Mouse (Mus musculus): Measurements from ENCODE around the gene Naip5. TPM values are rescaled to one million over a fixed set of nuclear protein-coding genes. Genes with fewer than 3 reads are reported as not detected.

Naip5 gene
- 10 to 100 TPM; 24.8 to 29.5 TPM for total RNA-seq (2023)

GRCm38 (mm10) chr13:100246223-100246622 is at the start of gene Naip5:
TSS of gene Naip5 (minus strand) at chr13:100246323.

GRCm38 (mm10) chr13:100201659-100202333 is 44.3 kb downstream of the Naip5 start, which contains the start of gene Naip2:
TSS of gene Naip2 (minus strand) at chr13:100202092.

Other genes starting within 250 kb of the Naip5 start
- gene Mccc2, start 230.7 kb downstream of the Naip5 start, total RNA-seq (2023), result 1 to 10 TPM; 3.7 to 6.4 TPM
- 10 to 100 TPM; 31.5 to 38.3 TPM for gene Bdp1, start 142.3 kb downstream of the Naip5 start, total RNA-seq (2023)
- gene Serf1, start 138.3 kb downstream of the Naip5 start, total RNA-seq (2023), result 1 to 10 TPM; 1.5 to 1.6 TPM
- 10 to 100 TPM; 45.5 to 51.3 TPM for gene Smn1, start 121.5 kb downstream of the Naip5 start, total RNA-seq (2023)
- 10 to 100 TPM; 47.6 to 56.2 TPM for gene Naip2, start 44.2 kb downstream of the Naip5 start, total RNA-seq (2023)
- gene Naip6, start 71.4 kb upstream of the Naip5 start, total RNA-seq (2023), result 10 to 100 TPM; 16.9 to 21.4 TPM
- 1 to 10 TPM; 1.4 to 1.8 TPM for gene Naip1, start 206.5 kb upstream of the Naip5 start, total RNA-seq (2023)
- gene Gtf2h2, start 246.3 kb upstream of the Naip5 start, total RNA-seq (2023), result 10 to 100 TPM; 13.6 to 16.9 TPM